Mouse (Mus musculus) liver, postnatal 0 days (tissue): ENCODE data around the gene Ube2k.

Experiments used
- CTCF ChIP-seq: sonication (generic); IDR thresholded peaks from 2 replicates; pipeline ENCODE4 v1.5.1; 2016; ENCODE audit warnings: antibody characterized with exemption, low read depth
- EP300 ChIP-seq: IDR thresholded peaks from 2 replicates; pipeline ENCODE4 v1.6.1; 2016; ENCODE audit warnings: antibody characterized with exemption, low read depth, mild to moderate bottlenecking

DNA sequence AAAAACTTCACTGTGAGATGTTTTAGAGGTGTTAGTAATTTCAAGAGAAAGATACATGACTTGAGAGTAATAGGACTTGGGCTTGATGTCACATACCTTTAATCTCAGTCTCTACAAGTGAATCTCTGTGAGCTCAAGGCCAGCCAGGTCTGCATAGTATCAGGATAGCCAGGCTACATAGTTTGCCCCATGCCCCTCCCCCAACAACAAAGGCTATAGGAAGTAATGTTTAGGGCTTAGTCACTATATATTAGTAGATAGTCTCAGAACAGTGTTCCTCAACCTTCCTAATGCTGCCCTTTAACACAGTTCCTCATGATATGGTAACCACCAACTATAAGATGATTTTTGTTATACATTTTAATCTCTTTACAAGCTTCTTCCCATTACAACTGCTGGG is 20.1 kb downstream of the Ube2k start:
- TF ChIP-seq EP300 (no peak), CTCF (no peak)
